Mouse (Mus musculus) liver, embryonic 14.5 days (tissue): ENCODE measurements around the gene Irf1. TPM values are rescaled to one million over a fixed set of nuclear protein-coding genes. Genes with fewer than 3 reads are reported as not detected.

ENCODE experiments used
- ATAC-seq: fragments of 200-750 bp; cut with Nextera tagmentation; 2 replicates; pipeline ENCODE4 v1.8.0; 2017; ENCODE audit warnings: moderate number of reproducible peaks, mild to moderate bottlenecking, moderate library complexity; ENCODE audit not compliant: insufficient read depth
- DNase-seq, 3 experiments: peaks; one replicate each; pipeline ENCODE4 v3.0.0-alpha.2; 2012 to 2013; ENCODE audit warnings: low read depth in 3 of 3, low spot score in 3 of 3
- H3K27ac ChIP-seq: fragments of 300-500 bp; sonication (generic); 2 replicates; pipeline ENCODE4 v1.5.1; 2014; ENCODE audit warnings: moderate library complexity, mild to moderate bottlenecking, control low read depth, inconsistent platforms
- H3K27me3 ChIP-seq: fragments of 300-500 bp; sonication (generic); 2 replicates; pipeline ENCODE4 v1.6.1; 2014; ENCODE audit warnings: mild to moderate bottlenecking, low read length, moderate library complexity; ENCODE audit not compliant: control insufficient read depth, insufficient read depth
- H3K36me3 ChIP-seq: fragments of 300-500 bp; sonication (generic); replicated peaks from 2 replicates; pipeline ENCODE4 v1.6.1; 2014; ENCODE audit warnings: low read depth; ENCODE audit not compliant: control insufficient read depth, insufficient read depth
- H3K4me1 ChIP-seq, 2 experiments: fragments of 200-500 bp in 1 of 2; fragments of 300-500 bp in 1 of 2; sonication (generic) in 1 of 2; replicated peaks; 2 replicates each; pipeline ENCODE4 v1.6.1; 2012 to 2014; ENCODE audit warnings: antibody characterized with exemption in 1 of 2, inconsistent platforms in 1 of 2, low read length in 1 of 2; ENCODE audit not compliant: control insufficient read depth in 2 of 2, insufficient read depth in 2 of 2
- H3K4me2 ChIP-seq: fragments of 300-500 bp; sonication (generic); 2 replicates; pipeline ENCODE4 v1.6.1; 2014; ENCODE audit warnings: low read depth, mild to moderate bottlenecking, control low read depth, moderate library complexity
- H3K4me3 ChIP-seq, 2 experiments: fragments of 200-500 bp in 1 of 2; fragments of 300-500 bp in 1 of 2; sonication (generic) in 1 of 2; 2 replicates each; pipeline ENCODE4 v1.5.1; 2012 to 2014; ENCODE audit warnings: low read depth in 2 of 2, low read length in 2 of 2, mild to moderate bottlenecking in 2 of 2, control low read depth in 1 of 2, inconsistent platforms in 1 of 2, moderate library complexity in 1 of 2; ENCODE audit not compliant: insufficient read depth in 1 of 2
- H3K9ac ChIP-seq: fragments of 300-500 bp; sonication (generic); replicated peaks from 2 replicates; pipeline ENCODE4 v1.6.1; 2014; ENCODE audit warnings: mild to moderate bottlenecking, control low read depth, moderate library complexity
- H3K9me3 ChIP-seq: fragments of 300-500 bp; sonication (generic); 2 replicates; pipeline ENCODE4 v1.6.1; 2016; ENCODE audit warnings: low read length, mixed read lengths; ENCODE audit not compliant: control insufficient read depth
- CTCF ChIP-seq: IDR thresholded peaks from 2 replicates; pipeline ENCODE4 v1.5.1; 2016; ENCODE audit warnings: antibody characterized with exemption, low read depth, control low read depth
- EP300 ChIP-seq: IDR thresholded peaks from 2 replicates; pipeline ENCODE4 v1.6.1; 2016; ENCODE audit warnings: antibody characterized with exemption, low read depth
- WGBS: fragments of 180-500 bp; shearing (Covaris S2); extraction: QIAGEN DNeasy Blood & Tissue Kit; methylation state at CpG from one replicate; pipeline ENCODE4 v1.1.7; 2014; ENCODE audit not compliant: insufficient replicate concordance; 5-methylcytosine and 5-hydroxymethylcytosine counted together
- polyA plus RNA-seq, 2 experiments: library from polyadenylated mRNA; depleted of rRNA in 1 of 2; stranded (reverse) in 1 of 2; unstranded in 1 of 2; fragments of >200 nt; fragmentation: Nextera tagmentation in 1 of 2; extraction: Ambion mirVana in 1 of 2; gene quantifications; 2 replicates each; pipeline versions ENCODE4 v1.2.1 to v1.2.3; 2012 to 2014

Irf1 gene
- polyA plus RNA-seq, 2 experiments = 5.4 to 8.1 TPM

- H3K4me1 ChIP-seq = peaks cover 0 to 5% of the 10 kb centered on the region in 2 experiments; a peak in 1 of 4 replicates
- no peak overlapping the region for H3K27ac ChIP-seq
- TF ChIP-seq CTCF = 0 out of 2 replicates have a peak, but pooled peaks have one; percentile 12
- no peak for TF ChIP-seq EP300
- H3K4me2 ChIP-seq = peak overlapping the region; percentile 76
- H3K9me3 ChIP-seq = no peaks in the 10 kb centered on the region
- H3K9ac ChIP-seq = peak overlapping the region; percentile 40; the same call in 1 of the 2 replicates
- WGBS = under 1% methylated on average over 74 of the region's 75 CpGs
- peaks cover 15% of the 10 kb centered on the region for H3K27me3 ChIP-seq
- peak; percentile 67 for ATAC-seq
- H3K36me3 ChIP-seq = no peaks in the 10 kb centered on the region
- DNase-seq = no peak
- H3K4me3 ChIP-seq = peak overlapping the region; percentile 62
Measured at GRCm38 (mm10) chr11:53770125-53770791, 444 bp downstream of the Irf1 start.

- TF ChIP-seq EP300 = no peak
- TF ChIP-seq CTCF = no peak
- Histone ChIP-seq H3K36me3 (no peaks in the 10 kb centered on the region), H3K4me2 (peak overlapping the region; percentile 76), H3K9ac (no peak overlapping the region), H3K4me1 (peaks cover 0 to 5% of the 10 kb centered on the region in 2 experiments; a peak in 1 of 4 replicates), H3K9me3 (no peaks in the 10 kb centered on the region), H3K4me3 (peak overlapping the region; percentile 62; a peak in 3 of 4 replicates), H3K27ac (no peak overlapping the region), H3K27me3 (peaks cover 15% of the 10 kb centered on the region)
- WGBS = 59% methylated on average over 11 of the region's 11 CpGs
- ATAC-seq = no peak
- no peak for DNase-seq
Measured at GRCm38 (mm10) chr11:53771001-53771744, 1.4 kb downstream of the Irf1 start.

GRCm38 (mm10) chr11:53772536-53772935 lies 2.7 kb downstream of the Irf1 start:
- Histone ChIP-seq H3K9me3 (no peaks in the 10 kb centered on the region), H3K4me3 (no peak overlapping the region), H3K27me3 (peaks cover 15% of the 10 kb centered on the region), H3K36me3 (0 out of 2 replicates have a peak, but pooled peaks cover 3% of the 10 kb centered on the region), H3K27ac (no peak overlapping the region), H3K9ac (no peak overlapping the region), H3K4me2 (no peak overlapping the region), H3K4me1 (peaks cover 0 to 5% of the 10 kb centered on the region in 2 experiments; a peak in 1 of 4 replicates)
- ATAC-seq = no peak
- DNase-seq = no peak
- WGBS = 45% methylated on average over 9 of the region's 9 CpGs
- TF ChIP-seq CTCF (no peak), EP300 (no peak)

GRCm38 (mm10) chr11:53773087-53773486 lies 3.3 kb downstream of the Irf1 start, which contains the start of gene Gm17334:
Gene Gm17334, minus strand, starts transcription at chr11:53773187.
- H3K4me1 ChIP-seq = peaks cover 0 to 5% of the 10 kb centered on the region in 2 experiments; a peak in 1 of 4 replicates
- peaks cover 15% of the 10 kb centered on the region for H3K27me3 ChIP-seq
- H3K27ac ChIP-seq = no peak within 1 kb of the TSS
- no peaks in the 10 kb centered on the region for H3K9me3 ChIP-seq
- no peak within 1 kb of the TSS for H3K4me3 ChIP-seq
- TF ChIP-seq EP300 = no peak
- no peak for TF ChIP-seq CTCF
- H3K4me2 ChIP-seq = no peak within 1 kb of the TSS
- 0 out of 2 replicates have a peak, but pooled peaks cover 3% of the 10 kb centered on the region for H3K36me3 ChIP-seq
- no peak within 1 kb of the TSS for H3K9ac ChIP-seq
- DNase-seq (no peak), ATAC-seq (no peak)
- 64% methylated on average over 5 of the region's 5 CpGs for WGBS
